Mouse (Mus musculus) forebrain, embryonic 11.5 days (tissue): Measurements from ENCODE around the gene Tomm40. TPM values are rescaled to one million over a fixed set of nuclear protein-coding genes. Genes with fewer than 3 reads are reported as not detected.

ENCODE experiments used
- ATAC-seq: fragments of 200-750 bp; cut with Nextera tagmentation; replicated peaks from 2 replicates; pipeline ENCODE4 v1.8.0; 2017; ENCODE audit warnings: moderate TSS enrichment; ENCODE audit not compliant: low FRiP score
- DNase-seq: peaks from one replicate; pipeline ENCODE4 v3.0.0-alpha.2; 2017; ENCODE audit warnings: low spot score
- H3K27ac ChIP-seq: fragments of 300-500 bp; sonication (generic); 2 replicates; pipeline ENCODE4 v1.5.1; 2014; ENCODE audit warnings: low read depth, low read length
- H3K27me3 ChIP-seq: fragments of 300-500 bp; sonication (generic); 2 replicates; pipeline ENCODE4 v1.6.1; 2014; ENCODE audit warnings: mild to moderate bottlenecking, low read length, mixed read lengths; ENCODE audit not compliant: control insufficient read depth, insufficient read depth
- H3K36me3 ChIP-seq: fragments of 300-500 bp; sonication (generic); 2 replicates; pipeline ENCODE4 v1.6.1; 2014; ENCODE audit warnings: mild to moderate bottlenecking, low read length, moderate library complexity, mixed read lengths; ENCODE audit not compliant: control insufficient read depth, insufficient read depth
- H3K4me1 ChIP-seq: fragments of 300-500 bp; sonication (generic); replicated peaks from 2 replicates; pipeline ENCODE4 v1.6.1; 2014; ENCODE audit warnings: low read length, mixed read lengths; ENCODE audit not compliant: control insufficient read depth, insufficient read depth
- H3K4me2 ChIP-seq: fragments of 300-500 bp; sonication (generic); 2 replicates; pipeline ENCODE4 v1.6.1; 2014; ENCODE audit warnings: low read depth, mild to moderate bottlenecking, low read length, moderate library complexity, mixed read lengths; ENCODE audit not compliant: severe bottlenecking
- H3K4me3 ChIP-seq: fragments of 300-500 bp; sonication (generic); 2 replicates; pipeline ENCODE4 v1.5.1; 2014; ENCODE audit warnings: low read depth, low read length
- H3K9ac ChIP-seq: fragments of 300-500 bp; sonication (generic); 2 replicates; pipeline ENCODE4 v1.6.1; 2014; ENCODE audit warnings: low read length
- H3K9me3 ChIP-seq: fragments of 300-500 bp; sonication (generic); 2 replicates; pipeline ENCODE4 v1.6.1; 2016; ENCODE audit warnings: low read length, mixed read lengths; ENCODE audit not compliant: control insufficient read depth
- WGBS: fragments of 180-500 bp; shearing (Covaris S2); extraction: QIAGEN DNeasy Blood & Tissue Kit; methylation state at CpG from one replicate; pipeline ENCODE4 v1.1.7; 2014; 5-methylcytosine and 5-hydroxymethylcytosine counted together
- polyA plus RNA-seq: library from polyadenylated mRNA; unstranded; fragments of >200 nt; fragmentation: Nextera tagmentation; extraction: Ambion mirVana; gene quantifications from 2 replicates; pipeline ENCODE4 v1.2.1, GENCODE M21; 2014

The Tomm40 gene
- 160 and 171 TPM in 2 replicates for polyA plus RNA-seq

DNA sequence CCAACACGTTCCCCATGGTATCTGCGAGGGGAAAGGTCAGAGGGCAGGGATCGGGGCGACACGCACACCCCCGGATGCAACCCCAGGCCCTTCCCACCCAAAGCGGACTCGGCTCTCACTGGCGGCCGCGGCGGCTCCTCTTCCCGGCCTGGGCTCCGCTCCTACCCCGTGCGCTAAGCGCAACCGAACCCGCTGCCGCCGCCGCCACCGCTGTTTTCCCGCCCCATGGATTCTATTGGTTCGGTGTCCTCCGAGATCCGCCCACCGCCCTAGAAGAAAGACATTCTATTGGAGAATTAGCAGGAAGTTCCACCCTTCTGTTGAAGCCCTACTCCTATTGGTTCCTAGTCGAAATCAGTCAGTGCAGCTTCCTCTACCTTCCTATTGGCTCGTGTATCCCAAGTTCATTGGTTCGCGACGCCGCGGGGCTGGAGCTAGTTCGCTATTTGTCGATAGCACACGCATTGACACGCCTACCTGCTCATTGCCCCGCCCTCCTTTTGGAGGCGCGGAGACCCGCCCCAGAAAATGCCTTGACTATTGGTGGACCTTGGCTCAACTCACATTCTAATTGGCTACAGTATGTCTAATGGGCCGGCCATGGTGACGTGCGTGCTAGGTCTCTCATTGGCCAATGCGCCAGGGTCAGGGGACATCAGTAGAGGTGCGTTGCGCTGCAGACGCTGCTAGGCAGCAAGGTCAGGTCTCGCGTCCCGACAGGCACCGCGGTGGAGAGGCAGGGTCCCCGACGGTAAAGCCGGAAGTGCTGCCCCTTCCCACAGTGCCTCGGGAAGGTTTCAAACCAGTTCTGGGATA lies at the start of gene Tomm40:
Gene Tomm40, minus strand, starts transcription at position 200 of the 816 bp plus-strand sequence.
- no peaks in the 10 kb centered on the region for H3K9me3 ChIP-seq
- peak within 1 kb of the TSS; percentile 87 for H3K9ac ChIP-seq
- peak within 1 kb of the TSS; percentile 99 for H3K4me3 ChIP-seq
- peak within 1 kb of the TSS; percentile 87 for H3K4me2 ChIP-seq
- H3K36me3 ChIP-seq = peaks cover 8% of the 10 kb centered on the region; the same call in 1 of the 2 replicates
- peaks cover 4% of the 10 kb centered on the region for H3K4me1 ChIP-seq
- WGBS = under 1% methylated on average over 54 of the region's 59 CpGs
- DNase-seq (peak; percentile 99), ATAC-seq (peak; percentile 99)
- H3K27ac ChIP-seq = peak within 1 kb of the TSS; percentile 78
- H3K27me3 ChIP-seq = no peaks in the 10 kb centered on the region

DNA sequence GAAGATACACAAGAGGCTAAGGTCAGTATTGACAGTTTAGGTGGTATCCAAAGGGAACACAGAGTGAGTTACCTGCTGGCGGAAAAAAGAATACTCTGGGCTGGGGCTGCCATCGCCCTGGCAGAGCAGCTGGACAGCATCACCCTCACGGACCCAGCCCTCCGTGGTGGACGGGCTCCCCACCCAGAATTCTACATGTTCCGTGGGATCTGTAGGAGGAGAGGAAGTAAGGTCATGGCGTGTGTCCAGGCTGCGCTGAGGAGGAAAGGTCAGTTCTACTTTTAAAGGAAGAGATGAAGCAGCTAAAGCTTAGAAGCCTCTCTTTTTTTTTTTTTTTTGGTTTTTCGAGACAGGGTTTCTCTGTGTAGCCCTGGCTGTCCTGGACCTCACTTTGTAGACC lies 49.3 kb upstream of the Tomm40 start:
- 93% methylated on average over 8 of the region's 9 CpGs for WGBS
- Histone ChIP-seq H3K4me2 (no peak overlapping the region), H3K27me3 (peaks cover 7% of the 10 kb centered on the region; the same call in 1 of the 2 replicates)

GRCm38 (mm10) chr7:19763829-19764477 lies 48.7 kb upstream of the Tomm40 start:
- 90% methylated on average over 13 of the region's 13 CpGs for WGBS

More for the DNA sequence above, 49.3 kb upstream of the Tomm40 start:
- Histone ChIP-seq H3K36me3 (no peaks in the 10 kb centered on the region), H3K9me3 (no peaks in the 10 kb centered on the region), H3K27ac (no peak overlapping the region), H3K4me3 (no peak overlapping the region), H3K4me1 (no peaks in the 10 kb centered on the region), H3K9ac (no peak overlapping the region)
- DNase-seq (no peak), ATAC-seq (no peak)

DNA sequence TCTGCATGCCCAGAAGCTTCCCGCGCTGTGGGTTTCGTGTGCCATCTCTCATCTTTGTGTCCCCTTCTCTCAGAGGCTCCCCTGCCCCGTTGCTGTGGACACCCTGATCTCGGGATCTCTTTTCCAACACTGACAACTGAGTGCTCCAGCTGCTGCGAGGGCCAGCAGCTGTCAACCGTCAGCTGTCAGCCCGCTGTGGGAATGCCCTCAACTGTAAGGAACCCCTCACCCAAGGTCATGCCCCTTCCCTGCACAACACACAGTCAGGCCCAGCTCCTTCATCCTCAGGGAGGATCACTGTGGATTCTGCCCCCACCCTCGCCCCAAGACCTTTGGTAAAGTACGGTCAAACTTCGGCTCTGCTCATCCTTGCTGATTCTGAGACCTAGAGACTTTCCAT lies 47.0 kb upstream of the Tomm40 start:
- WGBS = 94% methylated on average over 11 of the region's 11 CpGs
- H3K4me1 ChIP-seq = no peaks in the 10 kb centered on the region
- H3K4me2 ChIP-seq = no peak overlapping the region
- H3K36me3 ChIP-seq = no peaks in the 10 kb centered on the region
- no peak overlapping the region for H3K27ac ChIP-seq
- H3K27me3 ChIP-seq = no peaks in the 10 kb centered on the region
- H3K9ac ChIP-seq = no peak overlapping the region
- H3K9me3 ChIP-seq = no peaks in the 10 kb centered on the region
- DNase-seq (no peak), ATAC-seq (no peak)
- H3K4me3 ChIP-seq = no peak overlapping the region

More at GRCm38 (mm10) chr7:19763829-19764477, 48.7 kb upstream of the Tomm40 start:
- DNase-seq = no peak
- Histone ChIP-seq H3K4me2 (no peak overlapping the region), H3K9me3 (no peaks in the 10 kb centered on the region), H3K9ac (no peak overlapping the region), H3K27me3 (peaks cover 1% of the 10 kb centered on the region; the same call in 1 of the 2 replicates), H3K4me3 (no peak overlapping the region), H3K4me1 (no peaks in the 10 kb centered on the region), H3K27ac (no peak overlapping the region), H3K36me3 (no peaks in the 10 kb centered on the region)
- no peak for ATAC-seq

DNA sequence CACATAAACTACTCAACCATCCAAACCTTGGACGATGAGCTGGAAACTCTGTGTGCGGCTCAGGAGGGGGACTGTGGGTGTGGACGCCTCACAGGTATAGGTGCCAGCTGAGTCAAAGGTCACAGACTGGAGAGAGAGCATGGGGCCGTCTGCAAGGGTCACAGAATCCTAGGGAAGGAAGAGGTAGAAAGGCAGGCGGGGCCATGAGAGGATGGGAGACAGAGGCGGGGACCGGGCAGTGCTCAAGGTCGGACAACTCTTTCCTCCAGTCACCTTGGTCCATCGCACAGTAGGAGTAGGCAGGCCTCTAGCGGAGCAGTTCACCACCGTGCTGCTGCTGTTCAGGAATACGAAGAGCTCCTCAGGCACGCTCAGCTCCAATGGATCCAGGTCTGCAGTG lies 44.8 kb upstream of the Tomm40 start:
- H3K27ac ChIP-seq = no peak overlapping the region

GRCm38 (mm10) chr7:19758623-19759022 lies 43.4 kb upstream of the Tomm40 start:
- ATAC-seq (no peak), DNase-seq (no peak)
- H3K9me3 ChIP-seq = no peaks in the 10 kb centered on the region
- H3K9ac ChIP-seq = no peak overlapping the region
- no peak overlapping the region for H3K4me2 ChIP-seq
- no peak overlapping the region for H3K4me3 ChIP-seq
- H3K27ac ChIP-seq = no peak overlapping the region
- no peaks in the 10 kb centered on the region for H3K4me1 ChIP-seq
- no peaks in the 10 kb centered on the region for H3K36me3 ChIP-seq
- WGBS = 87% methylated on average over 13 of the region's 13 CpGs
- no peaks in the 10 kb centered on the region for H3K27me3 ChIP-seq

More for the DNA sequence above, 44.8 kb upstream of the Tomm40 start:
- DNase-seq (no peak), ATAC-seq (no peak)
- H3K27me3 ChIP-seq = no peaks in the 10 kb centered on the region
- WGBS = 93% methylated on average over 13 of the region's 13 CpGs
- no peak overlapping the region for H3K4me2 ChIP-seq
- H3K9ac ChIP-seq = no peak overlapping the region
- no peak overlapping the region for H3K4me3 ChIP-seq
- no peaks in the 10 kb centered on the region for H3K36me3 ChIP-seq
- H3K4me1 ChIP-seq = no peaks in the 10 kb centered on the region
- no peaks in the 10 kb centered on the region for H3K9me3 ChIP-seq

DNA sequence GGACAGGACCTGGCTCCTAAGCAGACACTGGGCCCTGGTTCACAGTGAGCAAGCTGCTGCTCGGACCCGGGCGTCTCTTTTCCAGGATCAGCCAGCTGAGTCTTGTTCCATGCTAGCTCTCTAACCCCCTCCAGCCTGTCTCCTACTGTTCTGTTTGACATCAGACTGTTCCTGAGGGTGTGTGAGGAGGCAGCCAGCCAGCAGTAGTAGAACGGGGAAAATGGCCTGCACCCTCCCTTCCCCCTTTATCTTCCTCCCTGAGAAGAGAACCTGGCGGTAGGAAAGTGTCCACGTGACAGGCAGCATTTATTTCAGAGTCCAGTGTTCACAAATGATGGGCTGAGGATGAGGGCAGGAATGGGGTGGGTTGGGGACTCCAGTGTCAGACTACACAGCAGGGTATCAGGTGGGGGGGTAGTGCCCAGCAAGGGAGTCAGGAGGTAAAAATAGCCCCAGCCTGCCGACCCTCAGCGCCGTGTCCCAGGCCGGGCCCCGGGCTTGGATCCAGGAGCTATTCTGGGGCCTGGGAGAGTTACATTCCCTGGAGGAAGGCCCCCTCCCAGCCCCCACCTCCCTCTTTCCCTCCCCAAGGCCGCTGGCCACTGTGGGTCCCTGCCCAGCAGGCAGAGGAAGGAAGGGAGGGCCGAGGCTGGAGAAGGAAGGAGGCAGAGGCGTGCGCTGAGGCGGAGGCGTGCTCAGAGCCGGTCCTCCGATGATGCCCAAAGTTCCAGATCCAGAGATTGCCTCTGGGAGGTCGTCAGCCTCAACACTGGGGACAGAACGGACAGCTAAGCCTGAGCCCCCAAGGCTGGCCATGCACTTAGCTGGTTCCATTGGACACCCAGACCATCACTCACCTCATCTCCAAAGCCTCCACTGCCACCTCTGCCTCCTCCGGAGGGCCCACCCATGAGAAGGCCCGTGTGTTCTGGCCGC lies 40.9 kb upstream of the Tomm40 start:
- Histone ChIP-seq H3K27ac (no peak overlapping the region), H3K4me2 (no peak overlapping the region), H3K4me1 (no peaks in the 10 kb centered on the region), H3K27me3 (no peaks in the 10 kb centered on the region), H3K36me3 (no peaks in the 10 kb centered on the region), H3K9me3 (no peaks in the 10 kb centered on the region), H3K4me3 (no peak overlapping the region), H3K9ac (no peak overlapping the region)
- ATAC-seq = no peak
- 84% methylated on average over 23 of the region's 24 CpGs for WGBS
- no peak for DNase-seq

- DNase-seq (no peak), ATAC-seq (no peak)
- Histone ChIP-seq H3K4me1 (peaks cover 2% of the 10 kb centered on the region; the same call in 1 of the 2 replicates), H3K4me3 (no peak overlapping the region), H3K9ac (no peak overlapping the region), H3K9me3 (no peaks in the 10 kb centered on the region), H3K4me2 (no peak overlapping the region), H3K27me3 (no peaks in the 10 kb centered on the region), H3K27ac (no peak overlapping the region), H3K36me3 (no peaks in the 10 kb centered on the region)
- WGBS = 77% methylated on average over 2 of the region's 2 CpGs
These were observed 39.8 kb upstream of the Tomm40 start for GRCm38 (mm10) chr7:19755008-19755407.
